Mouse (Mus musculus): ENCODE measurements around the gene Tcea2. TPM values are rescaled to one million over a fixed set of nuclear protein-coding genes. Genes with fewer than 3 reads are reported as not detected.

Gene Tcea2
- polyA plus RNA-seq (2012; rRNA removed; ENCODE audit: low replicate concordance), result 12.8 and 20.0 TPM in 2 replicates

DNA sequence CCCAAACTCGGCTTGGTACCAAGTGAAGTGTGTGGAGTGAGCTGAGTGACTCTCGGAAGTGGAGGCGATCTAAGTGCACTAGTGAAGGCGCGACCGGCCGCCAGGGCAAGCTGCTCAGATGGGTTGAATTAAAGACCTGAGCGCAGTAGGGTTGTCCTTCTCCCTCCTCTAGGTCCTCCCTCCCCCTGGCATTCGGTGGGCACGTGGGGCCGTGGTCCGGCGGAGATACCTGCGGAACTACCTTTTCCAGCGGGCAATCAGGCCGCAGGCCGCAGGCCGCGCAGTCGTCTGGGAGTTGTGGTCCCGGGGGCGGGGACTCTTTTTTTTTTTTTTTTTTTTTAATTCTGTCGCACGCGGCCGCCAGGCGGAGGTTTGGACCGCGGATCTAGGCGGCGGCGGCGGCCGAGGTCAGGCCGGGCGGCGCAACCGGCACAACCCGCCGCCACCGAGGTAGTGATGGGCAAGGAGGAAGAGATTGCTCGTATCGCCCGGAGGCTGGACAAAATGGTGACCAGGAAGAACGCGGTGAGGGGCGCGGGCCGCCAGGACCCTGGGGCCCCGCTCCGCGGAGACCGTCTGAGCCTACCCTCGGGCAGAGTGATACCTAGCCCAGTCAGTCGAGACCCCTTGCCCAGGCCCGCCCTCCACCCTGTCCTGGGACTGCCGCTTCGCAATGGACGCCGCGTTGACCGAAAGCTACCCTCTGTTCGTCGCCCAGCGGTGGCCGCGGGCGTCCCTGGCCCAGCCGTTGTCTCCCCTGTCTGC is at the start of gene Tcea2:
Gene Tcea2, plus strand, starts transcription at position 360 of the 765 bp plus-strand sequence.

GRCm38 (mm10) chr2:181656734-181657133 is 23.4 kb upstream of the Tcea2 start, which contains the start of gene Gm29797:
Gm29797 (plus strand) TSS chr2:181657034.

GRCm38 (mm10) chr2:181671326-181671725 is 8.8 kb upstream of the Tcea2 start, which contains the start of gene Sox18:
Sox18 (minus strand) TSS chr2:181671640.

DNA sequence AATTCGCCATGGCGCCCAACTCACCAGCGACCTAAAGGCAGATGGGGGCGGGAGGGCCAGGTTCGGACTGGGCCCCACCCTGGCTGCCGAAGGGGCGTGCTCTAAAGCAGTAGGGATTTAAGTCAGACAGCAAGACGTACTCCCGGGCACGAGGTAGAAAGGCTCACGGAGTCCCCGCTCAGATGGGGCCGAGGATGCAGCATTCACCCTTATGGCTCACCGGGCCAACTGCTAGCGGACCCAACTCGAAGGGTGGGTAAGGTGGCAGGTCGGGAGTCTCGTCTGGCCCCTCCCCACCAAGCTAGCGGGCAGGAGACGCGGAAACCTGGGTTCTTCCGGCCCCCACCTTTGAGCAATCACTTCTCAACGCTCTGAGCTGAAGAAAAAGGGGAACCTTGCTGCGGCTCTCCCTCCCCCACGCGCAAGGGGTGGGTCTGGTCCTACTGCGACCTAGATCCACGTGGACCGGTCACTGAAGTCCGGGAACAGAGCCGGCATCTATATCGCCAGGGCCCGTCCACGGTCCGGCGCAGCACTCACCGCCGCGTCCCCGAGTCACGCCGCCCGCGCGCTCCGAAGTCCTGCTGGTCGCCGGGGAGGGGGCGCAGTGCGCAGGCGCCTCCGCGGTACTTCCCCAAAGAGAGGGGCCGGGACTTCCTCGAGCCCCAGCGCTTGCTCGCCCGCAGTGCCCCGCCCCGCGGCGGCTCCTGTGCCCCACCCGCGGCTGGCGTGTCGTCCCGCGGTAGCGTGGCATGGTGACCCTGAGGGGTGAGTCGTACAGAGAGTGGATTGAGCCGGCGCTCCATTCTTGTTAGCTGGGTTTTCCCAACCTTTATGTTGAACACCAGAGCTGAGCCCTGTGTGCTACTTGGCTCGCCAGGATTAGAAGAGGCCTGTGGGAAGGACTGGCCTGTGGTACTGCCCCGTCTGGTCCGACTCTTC is 13.5 kb downstream of the Tcea2 start, which contains the start of gene Rgs19:
Gene Rgs19, minus strand, starts transcription at position 639 of the 942 bp plus-strand sequence.

DNA sequence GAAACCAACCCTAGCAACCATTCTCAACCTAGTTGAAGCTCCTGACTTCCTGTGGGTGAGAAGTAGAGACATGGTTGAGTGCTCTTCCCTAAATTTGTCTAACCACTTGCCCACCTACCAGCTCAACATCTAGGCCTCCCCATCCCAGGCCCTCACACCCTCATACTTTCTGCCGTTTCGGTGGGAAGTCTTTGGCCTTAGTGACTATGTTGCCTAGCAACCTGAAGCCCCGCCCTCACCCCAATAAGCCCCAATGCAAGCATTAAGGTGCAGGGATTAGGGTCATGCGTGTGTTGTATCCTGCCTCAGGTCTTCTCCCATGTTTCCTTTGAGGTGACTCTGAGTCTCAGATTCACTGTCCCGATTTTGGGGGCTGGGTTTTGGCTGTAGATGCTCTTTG is 18.1 kb downstream of the Tcea2 start, which contains the start of gene Lkaaear1:
Gene Lkaaear1, minus strand, starts transcription at position 202 of the 400 bp plus-strand sequence.

GRCm38 (mm10) chr2:181714903-181715326 is 34.8 kb downstream of the Tcea2 start, which contains the start of gene Oprl1:
Oprl1 (plus strand) TSS chr2:181715016.

Other genes with a start within 250 kb of the Tcea2 start
- 9.5 and 13.9 TPM in 2 replicates for gene Zbtb46, start 220.9 kb upstream of the Tcea2 start, polyA plus RNA-seq (2012; rRNA removed; ENCODE audit: low replicate concordance)
- 0.09 and 0.18 TPM in 2 replicates for gene Abhd16b, start 187.1 kb upstream of the Tcea2 start, polyA plus RNA-seq (2012; rRNA removed; ENCODE audit: low replicate concordance)
- 43.4 and 55.1 TPM in 2 replicates for gene Tpd52l2, start 183.2 kb upstream of the Tcea2 start, polyA plus RNA-seq (2012; rRNA removed; ENCODE audit: low replicate concordance)
- gene Dnajc5, start 159.8 kb upstream of the Tcea2 start, polyA plus RNA-seq (2012; rRNA removed; ENCODE audit: low replicate concordance), result 55.5 and 79.7 TPM in 2 replicates
- gene Uckl1, start 95.4 kb upstream of the Tcea2 start, polyA plus RNA-seq (2012; rRNA removed; ENCODE audit: low replicate concordance), result 149 and 242 TPM in 2 replicates
- 12.7 and 15.9 TPM in 2 replicates for gene Prpf6, start 88.4 kb upstream of the Tcea2 start, polyA plus RNA-seq (2012; rRNA removed; ENCODE audit: low replicate concordance)
- gene Zfp512b, start 87.5 kb upstream of the Tcea2 start, polyA plus RNA-seq (2012; rRNA removed; ENCODE audit: low replicate concordance), result 46.3 and 50.6 TPM in 2 replicates
- gene Samd10, start 81.1 kb upstream of the Tcea2 start, polyA plus RNA-seq (2012; rRNA removed; ENCODE audit: low replicate concordance), result 19.4 and 21.0 TPM in 2 replicates
- gene Gm29797, start 23.3 kb upstream of the Tcea2 start, polyA plus RNA-seq (2012; rRNA removed; ENCODE audit: low replicate concordance), result not detected in 2 replicates
- gene Sox18, start 8.7 kb upstream of the Tcea2 start, polyA plus RNA-seq (2012; rRNA removed; ENCODE audit: low replicate concordance), result 95.8 and 190 TPM in 2 replicates
- gene Rgs19, start 13.7 kb downstream of the Tcea2 start, polyA plus RNA-seq (2012; rRNA removed; ENCODE audit: low replicate concordance), result 136 and 206 TPM in 2 replicates
- gene Lkaaear1, start 18.1 kb downstream of the Tcea2 start, polyA plus RNA-seq (2012; rRNA removed; ENCODE audit: low replicate concordance), result not detected in 2 replicates
- 0.22 and 0.37 TPM in 2 replicates for gene Oprl1, start 34.7 kb downstream of the Tcea2 start, polyA plus RNA-seq (2012; rRNA removed; ENCODE audit: low replicate concordance)
- gene Myt1, start 83.0 kb downstream of the Tcea2 start, polyA plus RNA-seq (2012; rRNA removed; ENCODE audit: low replicate concordance), result not detected in 2 replicates
- gene Pcmtd2, start 157.5 kb downstream of the Tcea2 start, polyA plus RNA-seq (2012; rRNA removed; ENCODE audit: low replicate concordance), result 18.1 and 28.3 TPM in 2 replicates
- 2.1 and 4.4 TPM in 2 replicates for gene Polr3k, start 184.0 kb downstream of the Tcea2 start, polyA plus RNA-seq (2012; rRNA removed; ENCODE audit: low replicate concordance)